Mouse (Mus musculus): ENCODE results near the gene Fyb. TPM values are rescaled to one million over a fixed set of nuclear protein-coding genes. Genes with fewer than 3 reads are reported as not detected.
"Not testable (repeated sequence)": the region's sequence is repeated elsewhere in the genome, so short reads cannot be mapped to it uniquely, and the experiment has no call there.

Gene Fyb
- polyA plus RNA-seq, 1 experiment from 2014 or later: 7.9 TPM

- H3K4me2 ChIP-seq (ENCODE audit: low read depth, low read length); H3K9ac ChIP-seq (ENCODE audit: low read length); H3K36me3 ChIP-seq (ENCODE audit: control insufficient read depth, insufficient read depth, low read length); H3K4me1 ChIP-seq (replicated peaks; ENCODE audit: control insufficient read depth, insufficient read depth, low read length); H3K4me3 ChIP-seq (ENCODE audit: low read length); ATAC-seq (ENCODE audit: low read depth); H3K27me3 ChIP-seq (ENCODE audit: control insufficient read depth, insufficient read depth, low read depth, low read length); H3K9me3 ChIP-seq (ENCODE audit: control insufficient read depth, low read length); H3K27ac ChIP-seq (ENCODE audit: low read length): not testable (repeated sequence)
- WGBS: 81% methylated on average over 7 of the region's 7 CpGs
Measured at GRCm38 (mm10) chr15:6586351-6586750, 63.7 kb downstream of the Fyb start.

- Histone ChIP-seq H3K9me3 (ENCODE audit: control insufficient read depth, low read length) (no peaks in the 10 kb centered on the region), H3K4me1 (replicated peaks; ENCODE audit: control insufficient read depth, insufficient read depth, low read length) (no peaks in the 10 kb centered on the region), H3K27ac (ENCODE audit: low read length) (no peak overlapping the region), H3K36me3 (ENCODE audit: control insufficient read depth, insufficient read depth, low read length) (no peaks in the 10 kb centered on the region), H3K4me3 (ENCODE audit: low read length) (no peak overlapping the region), H3K9ac (ENCODE audit: low read length) (no peak overlapping the region), H3K27me3 (ENCODE audit: control insufficient read depth, insufficient read depth, low read depth, low read length) (no peaks in the 10 kb centered on the region), H3K4me2 (ENCODE audit: low read depth, low read length) (no peak overlapping the region)
- no peak for ATAC-seq (ENCODE audit: low read depth)
- WGBS: 65% methylated on average over 3 of the region's 3 CpGs
Measured at GRCm38 (mm10) chr15:6587526-6587925, 64.9 kb downstream of the Fyb start.

GRCm38 (mm10) chr15:6588192-6588591 lies 65.5 kb downstream of the Fyb start:
- Histone ChIP-seq H3K4me3 (ENCODE audit: low read length) (no peak overlapping the region), H3K4me1 (replicated peaks; ENCODE audit: control insufficient read depth, insufficient read depth, low read length) (no peaks in the 10 kb centered on the region), H3K27me3 (ENCODE audit: control insufficient read depth, insufficient read depth, low read depth, low read length) (no peaks in the 10 kb centered on the region), H3K4me2 (ENCODE audit: low read depth, low read length) (no peak overlapping the region), H3K27ac (ENCODE audit: low read length) (no peak overlapping the region), H3K36me3 (ENCODE audit: control insufficient read depth, insufficient read depth, low read length) (no peaks in the 10 kb centered on the region), H3K9me3 (ENCODE audit: control insufficient read depth, low read length) (no peaks in the 10 kb centered on the region), H3K9ac (ENCODE audit: low read length) (no peak overlapping the region)
- WGBS: 56% methylated on average over 7 of the region's 7 CpGs
- no peak for ATAC-seq (ENCODE audit: low read depth)

- Histone ChIP-seq H3K4me1 (replicated peaks; ENCODE audit: control insufficient read depth, insufficient read depth, low read length) (no peaks in the 10 kb centered on the region), H3K27ac (ENCODE audit: low read length) (no peak overlapping the region), H3K27me3 (ENCODE audit: control insufficient read depth, insufficient read depth, low read depth, low read length) (no peaks in the 10 kb centered on the region), H3K36me3 (ENCODE audit: control insufficient read depth, insufficient read depth, low read length) (no peaks in the 10 kb centered on the region), H3K9me3 (ENCODE audit: control insufficient read depth, low read length) (no peaks in the 10 kb centered on the region), H3K9ac (ENCODE audit: low read length) (no peak overlapping the region), H3K4me2 (ENCODE audit: low read depth, low read length) (no peak overlapping the region), H3K4me3 (ENCODE audit: low read length) (no peak overlapping the region)
- WGBS: 76% methylated on average over 4 of the region's 4 CpGs
- ATAC-seq (ENCODE audit: low read depth): no peak
Measured at GRCm38 (mm10) chr15:6590846-6591451, 68.3 kb downstream of the Fyb start.

GRCm38 (mm10) chr15:6591527-6591926 lies 68.9 kb downstream of the Fyb start:
- Histone ChIP-seq H3K9ac (ENCODE audit: low read length) (no peak overlapping the region), H3K27me3 (ENCODE audit: control insufficient read depth, insufficient read depth, low read depth, low read length) (no peaks in the 10 kb centered on the region), H3K9me3 (ENCODE audit: control insufficient read depth, low read length) (no peaks in the 10 kb centered on the region), H3K4me1 (replicated peaks; ENCODE audit: control insufficient read depth, insufficient read depth, low read length) (no peaks in the 10 kb centered on the region), H3K4me3 (ENCODE audit: low read length) (no peak overlapping the region), H3K4me2 (ENCODE audit: low read depth, low read length) (no peak overlapping the region), H3K27ac (ENCODE audit: low read length) (no peak overlapping the region), H3K36me3 (ENCODE audit: control insufficient read depth, insufficient read depth, low read length) (no peaks in the 10 kb centered on the region)
- no peak for ATAC-seq (ENCODE audit: low read depth)
- WGBS: 50% methylated on average over 1 of the region's 1 CpGs

GRCm38 (mm10) chr15:6592561-6593253 lies 70.1 kb downstream of the Fyb start:
- Histone ChIP-seq H3K9ac (ENCODE audit: low read length) (no peak overlapping the region), H3K36me3 (ENCODE audit: control insufficient read depth, insufficient read depth, low read length) (no peaks in the 10 kb centered on the region)
- 53% methylated on average over 5 of the region's 5 CpGs for WGBS

GRCm38 (mm10) chr15:6593254-6593623 lies 70.6 kb downstream of the Fyb start:
- no peak overlapping the region for H3K4me3 ChIP-seq (ENCODE audit: low read length)
- no peaks in the 10 kb centered on the region for H3K27me3 ChIP-seq (ENCODE audit: control insufficient read depth, insufficient read depth, low read depth, low read length)
- no peak overlapping the region for H3K9ac ChIP-seq (ENCODE audit: low read length)
- H3K9me3 ChIP-seq (ENCODE audit: control insufficient read depth, low read length): no peaks in the 10 kb centered on the region
- no peak for ATAC-seq (ENCODE audit: low read depth)
- no peak overlapping the region for H3K27ac ChIP-seq (ENCODE audit: low read length)
- no peaks in the 10 kb centered on the region for H3K4me1 ChIP-seq (replicated peaks; ENCODE audit: control insufficient read depth, insufficient read depth, low read length)
- WGBS: 34% methylated on average over 1 of the region's 1 CpGs
- H3K36me3 ChIP-seq (ENCODE audit: control insufficient read depth, insufficient read depth, low read length): no peaks in the 10 kb centered on the region
- no peak overlapping the region for H3K4me2 ChIP-seq (ENCODE audit: low read depth, low read length)

More at GRCm38 (mm10) chr15:6592561-6593253, 70.1 kb downstream of the Fyb start:
- Histone ChIP-seq H3K27me3 (ENCODE audit: control insufficient read depth, insufficient read depth, low read depth, low read length) (no peaks in the 10 kb centered on the region), H3K27ac (ENCODE audit: low read length) (no peak overlapping the region), H3K4me2 (ENCODE audit: low read depth, low read length) (no peak overlapping the region), H3K9me3 (ENCODE audit: control insufficient read depth, low read length) (no peaks in the 10 kb centered on the region), H3K4me3 (ENCODE audit: low read length) (no peak overlapping the region), H3K4me1 (replicated peaks; ENCODE audit: control insufficient read depth, insufficient read depth, low read length) (no peaks in the 10 kb centered on the region)
- no peak for ATAC-seq (ENCODE audit: low read depth)

GRCm38 (mm10) chr15:6598626-6599025 lies 76.0 kb downstream of the Fyb start:
- H3K36me3 ChIP-seq (ENCODE audit: control insufficient read depth, insufficient read depth, low read length): no peaks in the 10 kb centered on the region
- no peaks in the 10 kb centered on the region for H3K4me1 ChIP-seq (replicated peaks; ENCODE audit: control insufficient read depth, insufficient read depth, low read length)
- WGBS: 53% methylated on average over 3 of the region's 3 CpGs
- H3K27ac ChIP-seq (ENCODE audit: low read length): no peak overlapping the region
- no peak overlapping the region for H3K9ac ChIP-seq (ENCODE audit: low read length)
- no peaks in the 10 kb centered on the region for H3K27me3 ChIP-seq (ENCODE audit: control insufficient read depth, insufficient read depth, low read depth, low read length)
- H3K4me2 ChIP-seq (ENCODE audit: low read depth, low read length): no peak overlapping the region
- no peak for ATAC-seq (ENCODE audit: low read depth)
- H3K9me3 ChIP-seq (ENCODE audit: control insufficient read depth, low read length): no peaks in the 10 kb centered on the region
- no peak overlapping the region for H3K4me3 ChIP-seq (ENCODE audit: low read length)

- WGBS: 63% methylated on average over 1 of the region's 1 CpGs
- no peaks in the 10 kb centered on the region for H3K9me3 ChIP-seq (ENCODE audit: control insufficient read depth, low read length)
- no peaks in the 10 kb centered on the region for H3K4me1 ChIP-seq (replicated peaks; ENCODE audit: control insufficient read depth, insufficient read depth, low read length)
- H3K27ac ChIP-seq (ENCODE audit: low read length): no peak overlapping the region
- no peak overlapping the region for H3K4me3 ChIP-seq (ENCODE audit: low read length)
- H3K27me3 ChIP-seq (ENCODE audit: control insufficient read depth, insufficient read depth, low read depth, low read length): no peaks in the 10 kb centered on the region
- no peak overlapping the region for H3K9ac ChIP-seq (ENCODE audit: low read length)
- H3K4me2 ChIP-seq (ENCODE audit: low read depth, low read length): no peak overlapping the region
- ATAC-seq (ENCODE audit: low read depth): no peak
- H3K36me3 ChIP-seq (ENCODE audit: control insufficient read depth, insufficient read depth, low read length): no peaks in the 10 kb centered on the region
Measured at GRCm38 (mm10) chr15:6600314-6600713, 77.7 kb downstream of the Fyb start.
